Mouse (Mus musculus) T-cell, adult 2 months (primary cell): ENCODE data around the gene Srgap2.

ENCODE experiments used
- DNase-seq: peaks from one replicate; pipeline ENCODE4 v3.0.0; 2022; ENCODE audit warnings: low spot score

Gene Srgap2

GRCm38 (mm10) chr1:131245926-131246325 lies 281.2 kb downstream of the Srgap2 start:
- peak; percentile 46 for DNase-seq

- DNase-seq, result peak; percentile 52
Observed at GRCm38 (mm10) chr1:131245089-131245856, 281.9 kb downstream of the Srgap2 start, which contains the start of gene Rassf5. Gene Rassf5, minus strand, starts transcription at chr1:131245258.

- no peak for DNase-seq
Observed at GRCm38 (mm10) chr1:131244536-131245088, 282.5 kb downstream of the Srgap2 start.

- no peak for DNase-seq
Observed at GRCm38 (mm10) chr1:131242956-131243355, 284.2 kb downstream of the Srgap2 start.

GRCm38 (mm10) chr1:131239576-131240193 lies 287.5 kb downstream of the Srgap2 start:
- no peak for DNase-seq

GRCm38 (mm10) chr1:131238931-131239381 lies 288.2 kb downstream of the Srgap2 start:
- DNase-seq, result no peak

GRCm38 (mm10) chr1:131236077-131236476 lies 291.1 kb downstream of the Srgap2 start:
- no peak for DNase-seq
